In genomic region chr3:75835286-75835967, GRCm38 (mm10) we compare ENCODE assay signal across 11 mouse cellular contexts.
DNase-seq lines count a peak whose midpoint lies in the region; ATAC-seq and TF ChIP-seq lines count a peak whose summit lies in the region.
"Had no signal": no experiment of that assay in that cellular context is flagged by ENCODE, and none has a peak within 500 bp of the region (broad histone marks: within the 10 kb centered on the region; RNA-seq: fewer than 3 reads in every experiment).

No protein-coding gene starts in this region.

- no peaks in the 10 kb centered on the region for H3K9me3 ChIP-seq in intestine, embryonic 15.5 days
- H3K9me3 ChIP-seq in intestine, postnatal 0 days (ENCODE audit: control insufficient read depth): no peaks in the 10 kb centered on the region
- no peaks in the 10 kb centered on the region for H3K9me3 ChIP-seq in embryonic facial prominence, embryonic 12.5 days
- no peaks in the 10 kb centered on the region for H3K9me3 ChIP-seq in limb, embryonic 15.5 days
- H3K9me3 ChIP-seq: midbrain, embryonic 12.5 days had no signal

- no peak overlapping the region for H3K4me3 ChIP-seq in intestine, embryonic 15.5 days (replicated peaks)
- H3K4me3 ChIP-seq in intestine, postnatal 0 days (ENCODE audit: low read depth, low read length): no peak overlapping the region
- no peak overlapping the region for H3K4me3 ChIP-seq in embryonic facial prominence, embryonic 12.5 days
- no peak overlapping the region for H3K4me3 ChIP-seq in limb, embryonic 15.5 days
- H3K4me3 ChIP-seq: erythroblast, embryonic 14.5 days; midbrain, embryonic 12.5 days had no signal

- 50% methylated on average over 5 of the region's 5 CpGs for WGBS in intestine, embryonic 15.5 days
- 69% methylated on average over 5 of the region's 5 CpGs for WGBS in intestine, postnatal 0 days
- 44% methylated on average over 5 of the region's 5 CpGs for WGBS in embryonic facial prominence, embryonic 12.5 days
- WGBS in limb, embryonic 15.5 days: 49% methylated on average over 5 of the region's 5 CpGs

- H3K36me3 ChIP-seq in intestine, embryonic 15.5 days: no peaks in the 10 kb centered on the region
- H3K36me3 ChIP-seq in intestine, postnatal 0 days (ENCODE audit: control insufficient read depth, insufficient read depth): no peaks in the 10 kb centered on the region
- no peaks in the 10 kb centered on the region for H3K36me3 ChIP-seq in embryonic facial prominence, embryonic 12.5 days
- no peaks in the 10 kb centered on the region for H3K36me3 ChIP-seq in limb, embryonic 15.5 days
- H3K36me3 ChIP-seq: midbrain, embryonic 12.5 days had no signal

- DNase-seq in B cell, adult 2 months: peak; percentile 20 to 30
- DNase-seq in thymus, postnatal 14 days: no peak
- DNase-seq in testis, postnatal 10 days (ENCODE audit: low spot score): no peak
- DNase-seq: kidney, postnatal 14 days had no signal

- peak; percentile 59; the same call in 1 of the 2 replicates for ATAC-seq in intestine, embryonic 15.5 days
- ATAC-seq in intestine, postnatal 0 days: no peak
- ATAC-seq in embryonic facial prominence, embryonic 12.5 days (ENCODE audit: insufficient number of reproducible peaks, insufficient read depth, low FRiP score, low TSS enrichment): 0 out of 2 replicates have a peak, but pooled peaks have one; percentile 64
- ATAC-seq in limb, embryonic 15.5 days (ENCODE audit: insufficient number of reproducible peaks, low FRiP score, low TSS enrichment, low read depth): 0 out of 2 replicates have a peak, but pooled peaks have one; percentile 55
- no peak for ATAC-seq in inflammation-experienced regulatory T-cells, adult 6 months

- H3K27me3 ChIP-seq in intestine, embryonic 15.5 days (replicated peaks): no peaks in the 10 kb centered on the region
- H3K27me3 ChIP-seq in intestine, postnatal 0 days (replicated peaks; ENCODE audit: control insufficient read depth, insufficient read depth, low read length): no peaks in the 10 kb centered on the region
- no peaks in the 10 kb centered on the region for H3K27me3 ChIP-seq in embryonic facial prominence, embryonic 12.5 days
- no peaks in the 10 kb centered on the region for H3K27me3 ChIP-seq in limb, embryonic 15.5 days
- H3K27me3 ChIP-seq: midbrain, embryonic 12.5 days had no signal

- H3K4me2 ChIP-seq in intestine, embryonic 15.5 days (replicated peaks): no peak overlapping the region
- H3K4me2 ChIP-seq in intestine, postnatal 0 days (replicated peaks; ENCODE audit: low read depth): no peak overlapping the region
- no peak overlapping the region for H3K4me2 ChIP-seq in embryonic facial prominence, embryonic 12.5 days (replicated peaks)
- H3K4me2 ChIP-seq in limb, embryonic 15.5 days: no peak overlapping the region
- H3K4me2 ChIP-seq: midbrain, embryonic 12.5 days had no signal

- H3K4me1 ChIP-seq in intestine, embryonic 15.5 days (replicated peaks): no peaks in the 10 kb centered on the region
- H3K4me1 ChIP-seq in intestine, postnatal 0 days (replicated peaks; ENCODE audit: control insufficient read depth, insufficient read depth, low read length): no peaks in the 10 kb centered on the region
- no peaks in the 10 kb centered on the region for H3K4me1 ChIP-seq in embryonic facial prominence, embryonic 12.5 days
- H3K4me1 ChIP-seq in limb, embryonic 15.5 days: no peaks in the 10 kb centered on the region
- H3K4me1 ChIP-seq: midbrain, embryonic 12.5 days had no signal

- TF ChIP-seq CTCF in intestine, postnatal 0 days (IDR thresholded peaks at IDR 0.05; ENCODE audit: low read depth): no peak

- H3K9ac ChIP-seq in intestine, embryonic 15.5 days: no peak overlapping the region
- no peak overlapping the region for H3K9ac ChIP-seq in intestine, postnatal 0 days (ENCODE audit: low read depth, low read length)
- H3K9ac ChIP-seq in embryonic facial prominence, embryonic 12.5 days: no peak overlapping the region
- H3K9ac ChIP-seq in limb, embryonic 15.5 days: no peak overlapping the region
- H3K9ac ChIP-seq: midbrain, embryonic 12.5 days had no signal

- no peak overlapping the region for H3K27ac ChIP-seq in intestine, embryonic 15.5 days
- no peak overlapping the region for H3K27ac ChIP-seq in intestine, postnatal 0 days (ENCODE audit: low read depth, low read length)
- H3K27ac ChIP-seq in embryonic facial prominence, embryonic 12.5 days: no peak overlapping the region
- H3K27ac ChIP-seq in limb, embryonic 15.5 days: peak overlapping the region; percentile 33; the same call in 1 of the 2 replicates
- H3K27ac ChIP-seq: midbrain, embryonic 12.5 days had no signal

Comparison
In these comparisons a context has a peak if more than half of its experiments do, and no peak if none do; other contexts are left out.
1. ATAC-seq: peak in intestine, embryonic 15.5 days (single experiment), embryonic facial prominence, embryonic 12.5 days (single experiment) and limb, embryonic 15.5 days (single experiment); none in intestine, postnatal 0 days (single experiment) and inflammation-experienced regulatory T-cells, adult 6 months (single experiment).
2. DNase-seq: peak in B cell, adult 2 months (2 of 2); none in thymus, postnatal 14 days (single experiment) and testis, postnatal 10 days (single experiment).